Mouse (Mus musculus) lung, postnatal 0 days (tissue): ENCODE measurements at regions not wholly inside any gene's neighbourhood (a gene's known extent, or its start where the extent isn't known, plus 50 kb on each side); places are given as distances from the start of the nearest gene placed in this dataset.

Experiments used
- ATAC-seq: fragments of 200-750 bp; cut with Nextera tagmentation; 2 replicates; pipeline ENCODE4 v1.8.0; 2017; ENCODE audit warnings: moderate library complexity
- DNase-seq: peaks from one replicate; pipeline ENCODE4 v3.0.0-alpha.2; 2016; ENCODE audit warnings: low spot score
- H3K27ac ChIP-seq: fragments of 300-500 bp; sonication (generic); 2 replicates; pipeline ENCODE4 v1.5.1; 2014; ENCODE audit warnings: antibody characterized with exemption, mild to moderate bottlenecking, low read length, mixed read lengths
- H3K27me3 ChIP-seq: fragments of 300-500 bp; sonication (generic); replicated peaks from 2 replicates; pipeline ENCODE4 v1.6.1; 2014; ENCODE audit warnings: low read length, mixed read lengths; ENCODE audit not compliant: insufficient read depth
- H3K36me3 ChIP-seq: fragments of 300-500 bp; sonication (generic); 2 replicates; pipeline ENCODE4 v1.6.1; 2014; ENCODE audit warnings: low read length, mixed read lengths; ENCODE audit not compliant: insufficient read depth
- H3K4me1 ChIP-seq: fragments of 300-500 bp; sonication (generic); 2 replicates; pipeline ENCODE4 v1.6.1; 2014; ENCODE audit warnings: antibody characterized with exemption, low read depth, low read length, mixed read lengths; ENCODE audit not compliant: insufficient read depth
- H3K4me2 ChIP-seq: fragments of 300-500 bp; sonication (generic); replicated peaks from 2 replicates; pipeline ENCODE4 v1.6.1; 2014; ENCODE audit warnings: low read depth, mild to moderate bottlenecking, low read length, moderate library complexity, mixed read lengths
- H3K4me3 ChIP-seq: fragments of 300-500 bp; sonication (generic); 2 replicates; pipeline ENCODE4 v1.5.1; 2014; ENCODE audit warnings: low read depth, low read length
- H3K9ac ChIP-seq: fragments of 300-500 bp; sonication (generic); replicated peaks from 2 replicates; pipeline ENCODE4 v1.6.1; 2014; ENCODE audit warnings: low read depth, mild to moderate bottlenecking
- H3K9me3 ChIP-seq: fragments of 300-500 bp; sonication (generic); 2 replicates; pipeline ENCODE4 v1.6.1; 2016; ENCODE audit warnings: low read length, mixed read lengths
- CTCF ChIP-seq: IDR thresholded peaks from 2 replicates; pipeline ENCODE4 v1.5.1; 2016; ENCODE audit warnings: antibody characterized with exemption, mild to moderate bottlenecking
- EP300 ChIP-seq: IDR thresholded peaks from 2 replicates; pipeline ENCODE4 v1.6.1; 2016; ENCODE audit warnings: antibody characterized with exemption, mild to moderate bottlenecking, control low read depth
- WGBS: fragments of 180-500 bp; shearing (Covaris S2); extraction: QIAGEN DNeasy Blood & Tissue Kit; methylation state at CpG from one replicate; pipeline ENCODE4 v1.1.7; 2014; 5-methylcytosine and 5-hydroxymethylcytosine counted together

DNA sequence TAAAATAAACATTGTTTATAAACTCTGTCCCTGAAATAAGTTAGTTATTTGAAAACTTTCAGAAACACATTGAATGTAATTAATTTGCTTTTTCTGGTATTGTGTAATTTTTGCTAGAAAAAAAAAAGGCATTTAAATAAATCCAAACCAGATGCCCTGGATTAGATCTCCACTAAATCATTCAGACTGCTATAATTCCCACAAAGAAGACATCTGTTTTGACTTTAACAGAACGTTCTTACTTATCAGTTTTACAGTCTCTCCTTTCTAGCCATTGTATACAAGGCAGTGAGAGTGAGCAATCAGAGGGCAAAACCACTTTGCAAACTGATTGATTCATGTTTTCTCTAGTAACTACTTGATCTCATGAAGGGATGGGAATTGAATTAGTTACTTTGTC is 478.8 kb downstream of the Slitrk6 start:
- Histone ChIP-seq H3K36me3 (no peaks in the 10 kb centered on the region), H3K27me3 (no peaks in the 10 kb centered on the region), H3K9ac (no peak overlapping the region), H3K4me3 (no peak overlapping the region), H3K4me1 (no peaks in the 10 kb centered on the region), H3K9me3 (no peaks in the 10 kb centered on the region), H3K4me2 (no peak overlapping the region), H3K27ac (no peak overlapping the region)
- WGBS, result 30% methylated on average over 1 of the region's 1 CpGs
- DNase-seq, result no peak
- TF ChIP-seq CTCF (no peak), EP300 (no peak)
- no peak for ATAC-seq

DNA sequence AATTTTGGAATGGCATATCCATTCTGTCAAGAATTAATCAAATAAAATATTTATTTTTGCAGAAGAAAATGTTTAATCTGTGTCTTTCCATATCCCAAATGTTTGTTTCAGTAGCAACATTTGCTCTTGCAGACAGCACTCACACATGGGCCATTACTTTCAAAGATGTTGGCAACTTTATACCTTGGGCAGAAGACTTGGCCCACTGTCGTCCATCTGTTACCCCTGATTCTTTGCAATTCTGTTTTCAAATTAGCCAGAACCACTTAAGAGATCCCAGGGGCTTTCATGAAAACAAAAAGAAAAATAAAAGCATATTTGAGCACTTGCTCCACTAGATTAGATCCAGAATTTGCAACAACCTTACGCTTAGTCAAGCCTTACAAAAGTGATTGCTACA is 483.7 kb downstream of the Slitrk6 start:
- TF ChIP-seq CTCF, result no peak
- TF ChIP-seq EP300, result no peak
- Histone ChIP-seq H3K9ac (no peak overlapping the region), H3K4me3 (no peak overlapping the region), H3K4me2 (no peak overlapping the region), H3K36me3 (no peaks in the 10 kb centered on the region), H3K27me3 (no peaks in the 10 kb centered on the region), H3K4me1 (no peaks in the 10 kb centered on the region), H3K27ac (no peak overlapping the region), H3K9me3 (no peaks in the 10 kb centered on the region)
- WGBS, result 71% methylated on average over 2 of the region's 2 CpGs
- ATAC-seq, result no peak
- DNase-seq, result no peak

DNA sequence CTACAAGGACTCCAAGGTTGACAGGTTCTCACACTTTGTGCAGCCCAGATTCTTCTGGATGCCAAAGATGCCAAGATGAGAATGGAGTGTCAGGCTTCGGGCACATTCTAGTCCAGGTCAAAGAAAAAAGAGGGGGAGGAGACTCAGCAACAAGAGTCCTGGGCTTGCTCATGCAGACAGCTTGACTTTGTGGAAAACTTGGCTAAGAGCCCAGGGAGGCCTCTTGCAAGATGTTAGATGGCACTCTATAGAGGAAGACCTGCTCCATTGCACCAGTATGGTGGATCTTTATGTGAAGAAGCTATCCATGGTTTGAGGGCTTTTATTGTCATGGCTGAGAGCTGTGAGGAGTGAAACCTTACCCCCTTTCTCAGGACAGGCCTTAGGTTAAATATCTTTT is 510.5 kb downstream of the Slitrk6 start:
- WGBS, result 47% methylated on average over 1 of the region's 1 CpGs
- H3K27me3 ChIP-seq, result no peaks in the 10 kb centered on the region
- no peak for TF ChIP-seq EP300
- TF ChIP-seq CTCF, result no peak
- no peak overlapping the region for H3K4me2 ChIP-seq
- no peak overlapping the region for H3K4me3 ChIP-seq
- no peaks in the 10 kb centered on the region for H3K9me3 ChIP-seq
- H3K36me3 ChIP-seq, result no peaks in the 10 kb centered on the region
- ATAC-seq (no peak), DNase-seq (no peak)
- H3K27ac ChIP-seq, result no peak overlapping the region
- no peak overlapping the region for H3K9ac ChIP-seq
- no peaks in the 10 kb centered on the region for H3K4me1 ChIP-seq

DNA sequence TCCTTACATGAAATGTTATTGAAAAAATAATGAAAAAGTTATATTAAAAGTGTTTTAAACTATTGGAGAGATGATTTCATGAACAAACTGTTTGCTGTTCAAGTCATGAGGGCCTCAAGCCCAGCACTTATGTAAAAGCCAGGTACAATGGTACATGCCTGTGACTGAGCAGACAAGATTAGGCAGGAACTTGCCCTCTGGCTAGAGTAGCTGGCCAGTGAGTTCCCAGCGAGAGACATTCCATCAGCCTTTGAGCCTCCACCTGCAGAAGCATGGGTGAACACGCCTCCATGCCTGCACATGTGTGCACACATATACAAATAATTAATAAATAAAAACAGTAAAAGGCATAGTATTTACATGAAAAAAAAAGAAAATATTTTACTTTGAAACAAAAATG is 511.4 kb downstream of the Slitrk6 start:
- WGBS, result 84% methylated on average over 2 of the region's 2 CpGs
- Histone ChIP-seq H3K4me2 (no peak overlapping the region), H3K36me3 (no peaks in the 10 kb centered on the region), H3K4me3 (no peak overlapping the region), H3K9ac (no peak overlapping the region), H3K4me1 (no peaks in the 10 kb centered on the region), H3K27me3 (no peaks in the 10 kb centered on the region), H3K27ac (no peak overlapping the region), H3K9me3 (no peaks in the 10 kb centered on the region)
- TF ChIP-seq CTCF, result no peak
- no peak for TF ChIP-seq EP300
- DNase-seq (no peak), ATAC-seq (no peak)

DNA sequence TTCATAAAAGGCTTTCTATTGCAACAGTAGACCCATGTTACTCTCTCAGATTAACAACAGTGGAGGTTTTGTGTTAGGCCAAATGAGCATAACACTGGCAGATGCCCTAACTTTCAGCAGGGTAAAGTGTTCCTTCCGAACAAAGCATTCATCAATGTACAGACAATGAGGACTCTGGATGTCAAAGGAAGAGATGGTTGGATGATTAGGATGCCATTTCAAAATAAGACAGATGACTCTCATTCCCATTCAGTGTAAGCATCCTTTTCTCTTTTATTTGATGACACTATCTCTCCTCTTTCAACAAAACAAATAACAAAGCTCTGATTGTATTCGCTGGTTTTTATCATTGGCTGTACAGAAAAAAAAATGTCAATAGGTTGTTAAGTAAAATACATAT is 516.1 kb downstream of the Slitrk6 start:
- ATAC-seq (no peak), DNase-seq (no peak)
- 70% methylated on average over 2 of the region's 2 CpGs for whole genome bisulfite sequencing
- Histone ChIP-seq H3K4me2 (no peak overlapping the region), H3K4me3 (no peak overlapping the region), H3K27ac (no peak overlapping the region), H3K9ac (no peak overlapping the region), H3K4me1 (no peaks in the 10 kb centered on the region), H3K36me3 (no peaks in the 10 kb centered on the region), H3K9me3 (no peaks in the 10 kb centered on the region), H3K27me3 (no peaks in the 10 kb centered on the region)
- TF ChIP-seq EP300, result no peak
- no peak for TF ChIP-seq CTCF

DNA sequence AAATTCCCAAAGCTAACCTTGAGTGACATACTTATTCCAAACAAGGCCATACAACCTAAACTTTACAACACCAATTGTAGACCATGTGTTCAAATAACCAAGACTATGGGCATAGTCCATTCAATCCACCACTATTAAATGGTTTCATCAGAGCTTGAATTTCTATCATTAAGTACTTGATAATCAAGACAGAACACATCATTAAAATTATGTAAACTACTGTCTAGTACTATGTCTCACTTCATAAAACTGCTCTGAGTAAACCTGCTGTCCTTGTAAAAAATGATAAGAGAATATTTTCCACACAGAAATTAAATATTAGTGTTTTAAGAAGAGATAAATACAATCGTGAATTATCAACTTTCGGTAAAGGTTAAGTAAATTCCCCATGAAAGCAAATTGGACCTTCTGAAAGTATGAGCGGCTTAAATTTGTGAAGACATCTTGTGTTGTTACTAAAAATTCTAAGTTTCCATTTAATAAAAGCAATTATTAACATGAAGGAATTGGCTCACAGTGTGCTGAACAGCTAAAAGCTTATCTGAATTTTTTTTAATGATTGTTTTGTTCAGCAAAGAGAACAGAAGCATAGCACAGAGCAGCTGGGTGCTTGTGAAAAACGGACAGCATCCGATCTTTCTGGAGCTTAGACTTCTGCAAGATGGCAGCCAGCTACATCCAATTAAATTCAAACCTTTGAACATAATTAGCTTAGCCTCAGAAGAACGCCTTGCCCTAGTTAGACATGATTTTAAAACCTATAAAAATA is 530.1 kb downstream of the Slitrk6 start:
- ATAC-seq (no peak; the same call in 1 of the 2 replicates), DNase-seq (peak; percentile 37)
- Histone ChIP-seq H3K36me3 (no peaks in the 10 kb centered on the region), H3K27ac (no peak overlapping the region), H3K4me2 (no peak overlapping the region), H3K4me1 (no peaks in the 10 kb centered on the region), H3K27me3 (no peaks in the 10 kb centered on the region), H3K9me3 (no peaks in the 10 kb centered on the region), H3K4me3 (no peak overlapping the region), H3K9ac (no peak overlapping the region)
- no peak for TF ChIP-seq EP300
- no peak for TF ChIP-seq CTCF
- WGBS, result 46% methylated on average over 6 of the region's 6 CpGs
